Mouse (Mus musculus) small intestine, adult 2 months (tissue): ENCODE measurements around the gene Cdhr3.

Source experiments
- CTCF ChIP-seq: fragments of 200-500 bp; IDR thresholded peaks from 2 replicates; pipeline ENCODE4 v1.5.1; 2012; ENCODE audit warnings: low read depth, mild to moderate bottlenecking, control low read depth, inconsistent platforms, low read length, moderate library complexity, mixed read lengths; ENCODE audit not compliant: insufficient replicate concordance, insufficient read length; ENCODE audit errors: extremely low read depth
- POLR2A ChIP-seq: fragments of 200-500 bp; IDR thresholded peaks from 2 replicates; pipeline ENCODE4 v1.6.1; 2012; ENCODE audit warnings: low read depth, mild to moderate bottlenecking, control low read depth, inconsistent platforms, low read length, moderate library complexity

- TF ChIP-seq POLR2A (no peak), CTCF (no peak)
Observed at GRCm38 (mm10) chr12:33014050-33014796, 78.5 kb downstream of the Cdhr3 start.
